Mouse (Mus musculus): ENCODE measurements around the gene Yipf4. TPM values are rescaled to one million over a fixed set of nuclear protein-coding genes. Genes with fewer than 3 reads are reported as not detected.

Yipf4 gene
- polyA plus RNA-seq (2012): 7.8 and 10.0 TPM in 2 replicates

DNA sequence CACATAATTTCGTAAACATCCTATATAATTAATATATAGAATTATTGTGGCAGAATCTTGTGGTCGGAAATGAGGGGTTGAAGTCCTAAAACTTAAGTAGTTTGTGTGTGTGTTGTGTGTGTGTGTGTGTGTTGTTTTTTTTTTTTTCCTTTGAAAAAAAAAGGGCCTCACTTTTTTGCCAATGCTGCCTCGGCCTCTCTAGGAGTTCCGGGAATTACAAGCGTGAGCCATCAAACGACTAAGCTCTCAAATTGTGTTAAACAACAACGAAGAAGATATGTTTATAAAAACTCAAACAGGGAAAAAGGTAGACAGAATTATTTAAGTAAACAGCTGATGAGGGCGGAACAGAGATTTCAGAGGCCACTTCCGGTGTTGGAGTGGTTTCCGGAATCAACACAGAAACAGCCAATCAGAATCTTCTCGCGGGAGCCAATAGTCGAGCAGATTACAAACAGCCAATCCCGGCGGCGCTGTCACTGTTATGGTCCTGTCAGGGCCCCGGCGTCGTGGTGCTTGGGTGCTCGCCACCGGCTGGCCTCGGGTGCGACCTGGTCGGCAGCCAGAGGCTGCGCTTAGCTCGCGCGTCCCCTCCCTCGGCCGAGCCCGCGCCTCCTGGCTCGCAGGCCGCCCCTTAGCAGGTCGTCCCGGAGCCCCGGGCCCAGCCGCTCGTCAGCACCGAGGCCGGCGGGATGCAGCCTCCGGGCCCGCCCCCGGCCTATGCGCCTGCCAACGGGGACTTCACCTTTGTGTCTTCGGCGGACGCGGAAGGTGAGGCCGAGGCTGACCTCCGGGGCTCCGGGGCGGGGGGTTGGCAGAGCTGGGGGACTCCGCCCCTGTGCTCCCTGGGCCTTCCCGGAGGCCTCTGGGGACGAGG lies at the start of gene Yipf4:
Gene Yipf4, plus strand, starts transcription at position 470 of the 877 bp plus-strand sequence.
- H3K36me3 ChIP-seq (ENCODE audit: control insufficient read depth): peaks cover 28% of the 10 kb centered on the region
- peaks cover 10% of the 10 kb centered on the region for H3K27me3 ChIP-seq (ENCODE audit: control insufficient read depth)
- no peaks in the 10 kb centered on the region for H3K9me3 ChIP-seq (ENCODE audit: control insufficient read depth, low read length)
- H3K4me1 ChIP-seq (ENCODE audit: control insufficient read depth): peaks cover 16% of the 10 kb centered on the region
- peak within 1 kb of the TSS; percentile 97 for H3K4me3 ChIP-seq (replicated peaks)
- no peak for TF ChIP-seq GATA1 (IDR thresholded peaks at IDR 0.05; ENCODE audit: low read length)
- no peak for TF ChIP-seq TAL1 (IDR thresholded peaks at IDR 0.05; ENCODE audit: low read length)

DNA sequence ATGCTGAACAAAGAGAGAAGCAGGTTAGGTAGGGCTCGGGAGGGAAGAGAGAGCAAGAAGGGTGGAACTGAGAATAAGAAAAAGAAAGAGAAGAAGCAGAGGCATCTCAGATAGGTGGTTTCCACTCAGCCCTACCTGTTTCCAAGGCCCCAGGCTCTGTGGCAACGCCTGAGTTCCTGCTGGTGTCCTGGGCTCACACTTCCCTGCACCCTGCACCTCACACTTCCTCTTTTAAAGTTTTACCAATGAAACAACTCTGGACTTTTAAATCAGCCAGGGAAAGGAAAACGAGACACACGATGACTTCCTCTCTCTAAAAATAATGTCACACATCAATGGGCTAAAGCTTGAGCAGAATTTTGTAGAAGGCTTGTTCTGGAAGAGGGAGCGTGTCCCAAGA lies 48.8 kb upstream of the Yipf4 start:
- Histone ChIP-seq H3K9me3 (ENCODE audit: control insufficient read depth, low read length) (no peaks in the 10 kb centered on the region), H3K4me3 (replicated peaks) (no peak overlapping the region), H3K4me1 (ENCODE audit: control insufficient read depth) (no peaks in the 10 kb centered on the region), H3K36me3 (ENCODE audit: control insufficient read depth) (no peaks in the 10 kb centered on the region), H3K27me3 (ENCODE audit: control insufficient read depth) (no peaks in the 10 kb centered on the region)
- TF ChIP-seq TAL1 (IDR thresholded peaks at IDR 0.05; ENCODE audit: low read length) (no peak), GATA1 (IDR thresholded peaks at IDR 0.05; ENCODE audit: low read length) (no peak)

DNA sequence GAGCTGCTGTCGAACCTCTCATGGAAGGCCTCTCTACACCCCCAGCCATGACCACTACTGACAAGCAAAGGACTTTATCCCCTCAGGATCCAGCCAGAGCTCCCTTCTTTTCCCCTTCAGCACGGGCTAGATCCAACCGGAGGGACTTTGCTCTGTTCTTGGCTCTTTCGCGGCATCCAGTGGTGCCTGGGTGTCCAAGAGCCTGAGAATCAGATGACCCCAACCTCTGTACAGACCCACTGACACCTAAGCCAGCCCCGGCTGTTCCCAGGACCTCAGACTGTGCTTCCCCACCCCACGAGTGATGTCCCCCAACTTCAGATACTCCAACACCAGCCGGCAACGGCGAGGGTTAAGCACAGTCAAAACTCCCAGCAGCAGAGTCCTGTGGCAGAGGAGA lies 39.5 kb upstream of the Yipf4 start:
- Histone ChIP-seq H3K4me1 (ENCODE audit: control insufficient read depth) (no peaks in the 10 kb centered on the region), H3K36me3 (ENCODE audit: control insufficient read depth) (no peaks in the 10 kb centered on the region), H3K27me3 (ENCODE audit: control insufficient read depth) (no peaks in the 10 kb centered on the region), H3K4me3 (replicated peaks) (no peak overlapping the region), H3K9me3 (ENCODE audit: control insufficient read depth, low read length) (no peaks in the 10 kb centered on the region)
- no peak for TF ChIP-seq TAL1 (IDR thresholded peaks at IDR 0.05; ENCODE audit: low read length)
- no peak for TF ChIP-seq GATA1 (IDR thresholded peaks at IDR 0.05; ENCODE audit: low read length)

DNA sequence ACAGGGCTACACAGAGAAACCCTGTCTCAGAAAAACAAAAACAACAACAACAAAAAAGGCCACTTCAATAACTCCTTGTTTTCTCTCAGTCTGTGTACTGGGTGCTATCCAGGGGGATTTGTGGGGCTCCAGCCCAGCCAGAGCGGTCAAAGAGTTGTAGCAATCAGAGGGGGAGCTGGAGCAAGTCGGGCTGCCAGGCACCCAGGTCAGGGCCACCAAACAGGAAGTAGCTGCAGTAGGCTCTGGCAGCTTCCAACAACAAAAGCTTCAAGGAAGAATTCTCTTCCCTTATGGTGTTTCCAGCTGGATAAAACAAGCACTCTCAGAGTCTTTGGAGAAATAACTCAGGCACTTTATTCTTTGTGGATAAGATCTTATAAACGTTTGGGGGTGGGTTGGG lies 35.4 kb upstream of the Yipf4 start:
- Histone ChIP-seq H3K4me1 (ENCODE audit: control insufficient read depth) (no peaks in the 10 kb centered on the region), H3K9me3 (ENCODE audit: control insufficient read depth, low read length) (no peaks in the 10 kb centered on the region)

DNA sequence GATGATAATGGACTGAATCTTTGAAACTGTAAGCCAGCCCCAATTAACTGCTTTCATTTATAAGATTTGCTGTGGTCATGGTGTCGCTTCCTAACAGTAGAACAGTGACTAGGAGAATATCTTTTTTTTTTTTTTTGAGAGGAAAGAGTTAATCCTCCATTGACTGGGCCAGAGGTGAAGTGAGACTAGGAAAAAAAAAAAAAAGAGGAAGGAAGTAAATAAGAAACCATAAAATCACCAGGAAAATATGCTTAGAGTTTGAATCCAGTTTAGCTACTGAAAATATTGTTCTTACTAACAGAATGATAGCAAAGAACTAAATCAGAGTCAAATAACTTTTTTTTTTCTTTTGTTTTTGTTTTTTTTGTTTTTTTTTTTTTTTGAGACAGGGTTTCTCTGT lies 34.6 kb upstream of the Yipf4 start:
- no peaks in the 10 kb centered on the region for H3K9me3 ChIP-seq (ENCODE audit: control insufficient read depth, low read length)
- H3K4me3 ChIP-seq (replicated peaks): no peak overlapping the region
- TF ChIP-seq TAL1 (IDR thresholded peaks at IDR 0.05; ENCODE audit: low read length): no peak
- TF ChIP-seq GATA1 (IDR thresholded peaks at IDR 0.05; ENCODE audit: low read length): no peak
- no peaks in the 10 kb centered on the region for H3K4me1 ChIP-seq (ENCODE audit: control insufficient read depth)
- no peaks in the 10 kb centered on the region for H3K36me3 ChIP-seq (ENCODE audit: control insufficient read depth)
- H3K27me3 ChIP-seq (ENCODE audit: control insufficient read depth): no peaks in the 10 kb centered on the region

More for the DNA sequence above, 35.4 kb upstream of the Yipf4 start:
- H3K36me3 ChIP-seq (ENCODE audit: control insufficient read depth): no peaks in the 10 kb centered on the region
- H3K27me3 ChIP-seq (ENCODE audit: control insufficient read depth): no peaks in the 10 kb centered on the region
- TF ChIP-seq TAL1 (IDR thresholded peaks at IDR 0.05; ENCODE audit: low read length) (no peak), GATA1 (IDR thresholded peaks at IDR 0.05; ENCODE audit: low read length) (no peak)
- no peak overlapping the region for H3K4me3 ChIP-seq (replicated peaks)

DNA sequence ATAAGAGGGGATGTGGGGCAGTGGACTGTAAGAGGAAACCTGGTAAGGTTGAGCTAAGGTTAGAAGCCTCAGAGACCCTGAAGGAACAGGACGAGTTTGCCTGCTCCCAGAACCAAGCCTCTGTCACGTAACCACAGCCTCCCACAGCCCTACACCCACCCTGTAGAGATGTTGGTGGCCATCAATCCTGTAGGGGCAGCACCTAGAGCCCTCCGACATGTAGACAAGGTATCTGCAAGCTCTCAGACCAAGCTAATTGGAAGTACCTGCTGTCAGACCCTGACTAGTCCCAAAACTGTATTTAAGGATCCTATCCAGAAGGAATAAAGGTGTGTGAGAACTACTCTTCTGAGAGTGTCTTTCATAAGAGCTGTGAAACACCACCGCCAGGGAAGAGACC lies 33.9 kb upstream of the Yipf4 start:
- H3K4me3 ChIP-seq (replicated peaks): no peak overlapping the region

DNA sequence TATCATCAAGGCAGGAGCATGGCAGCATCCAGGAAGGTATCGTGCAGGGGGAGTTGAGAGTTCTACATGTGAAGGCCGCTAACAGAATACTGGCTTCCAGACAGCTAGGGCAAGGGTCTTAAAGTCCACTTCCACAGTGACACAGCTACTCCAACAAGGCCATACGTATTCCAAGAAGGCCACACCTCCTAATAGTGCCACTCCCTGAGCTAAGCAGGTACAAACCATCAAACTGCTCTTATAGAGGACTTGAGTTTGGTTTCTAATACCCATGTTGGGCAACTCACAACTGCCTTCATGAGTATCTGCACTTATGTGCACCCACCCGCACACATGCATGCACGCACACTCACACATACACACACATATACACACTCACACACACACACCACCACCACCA lies 32.5 kb upstream of the Yipf4 start:
- no peak for TF ChIP-seq TAL1 (IDR thresholded peaks at IDR 0.05; ENCODE audit: low read length)
- no peak for TF ChIP-seq GATA1 (IDR thresholded peaks at IDR 0.05; ENCODE audit: low read length)
- Histone ChIP-seq H3K36me3 (ENCODE audit: control insufficient read depth) (no peaks in the 10 kb centered on the region), H3K4me3 (replicated peaks) (no peak overlapping the region)

More for the DNA sequence above, 33.9 kb upstream of the Yipf4 start:
- TF ChIP-seq GATA1 (IDR thresholded peaks at IDR 0.05; ENCODE audit: low read length) (no peak), TAL1 (IDR thresholded peaks at IDR 0.05; ENCODE audit: low read length) (no peak)
- Histone ChIP-seq H3K27me3 (ENCODE audit: control insufficient read depth) (no peaks in the 10 kb centered on the region), H3K4me1 (ENCODE audit: control insufficient read depth) (no peaks in the 10 kb centered on the region), H3K36me3 (ENCODE audit: control insufficient read depth) (no peaks in the 10 kb centered on the region), H3K9me3 (ENCODE audit: control insufficient read depth, low read length) (no peaks in the 10 kb centered on the region)

DNA sequence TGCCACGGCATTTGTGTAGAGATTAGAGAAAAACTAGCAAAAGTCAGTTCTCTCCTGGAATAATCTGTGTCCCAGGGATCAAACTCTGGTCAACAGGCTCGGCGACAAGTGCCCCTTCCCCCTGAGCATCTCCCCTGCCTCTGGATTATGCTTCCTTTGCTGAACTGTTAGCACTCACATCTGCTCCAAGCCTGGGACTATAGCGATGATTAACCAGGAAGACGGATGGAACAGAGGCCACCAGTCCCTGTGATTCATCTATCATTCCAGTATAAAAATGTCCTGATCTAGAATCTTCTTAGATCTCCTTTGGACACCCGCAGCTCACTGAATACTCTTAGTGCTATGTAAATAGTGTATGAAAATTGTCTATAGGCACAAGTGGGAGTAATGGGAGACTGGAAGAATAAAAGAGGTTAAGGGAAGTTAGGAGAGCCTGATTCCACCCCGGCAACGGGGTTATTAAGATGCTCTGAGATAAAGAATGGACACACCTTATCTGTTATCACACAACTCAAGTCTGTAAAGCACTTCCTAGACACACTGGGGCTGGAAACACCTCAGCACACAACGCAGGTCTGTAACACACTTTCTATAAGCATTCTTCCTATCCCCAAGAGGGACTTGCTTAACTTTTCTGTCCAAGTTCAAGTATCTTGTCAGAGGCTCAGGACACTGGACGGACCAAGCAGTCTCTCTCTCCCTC lies 31.2 kb upstream of the Yipf4 start:
- Histone ChIP-seq H3K4me1 (ENCODE audit: control insufficient read depth) (no peaks in the 10 kb centered on the region), H3K4me3 (replicated peaks) (no peak overlapping the region)
- no peak for TF ChIP-seq TAL1 (IDR thresholded peaks at IDR 0.05; ENCODE audit: low read length)
- TF ChIP-seq GATA1 (IDR thresholded peaks at IDR 0.05; ENCODE audit: low read length): no peak

More for the DNA sequence above, 32.5 kb upstream of the Yipf4 start:
- no peaks in the 10 kb centered on the region for H3K9me3 ChIP-seq (ENCODE audit: control insufficient read depth, low read length)
- no peaks in the 10 kb centered on the region for H3K27me3 ChIP-seq (ENCODE audit: control insufficient read depth)
- H3K4me1 ChIP-seq (ENCODE audit: control insufficient read depth): no peaks in the 10 kb centered on the region

DNA sequence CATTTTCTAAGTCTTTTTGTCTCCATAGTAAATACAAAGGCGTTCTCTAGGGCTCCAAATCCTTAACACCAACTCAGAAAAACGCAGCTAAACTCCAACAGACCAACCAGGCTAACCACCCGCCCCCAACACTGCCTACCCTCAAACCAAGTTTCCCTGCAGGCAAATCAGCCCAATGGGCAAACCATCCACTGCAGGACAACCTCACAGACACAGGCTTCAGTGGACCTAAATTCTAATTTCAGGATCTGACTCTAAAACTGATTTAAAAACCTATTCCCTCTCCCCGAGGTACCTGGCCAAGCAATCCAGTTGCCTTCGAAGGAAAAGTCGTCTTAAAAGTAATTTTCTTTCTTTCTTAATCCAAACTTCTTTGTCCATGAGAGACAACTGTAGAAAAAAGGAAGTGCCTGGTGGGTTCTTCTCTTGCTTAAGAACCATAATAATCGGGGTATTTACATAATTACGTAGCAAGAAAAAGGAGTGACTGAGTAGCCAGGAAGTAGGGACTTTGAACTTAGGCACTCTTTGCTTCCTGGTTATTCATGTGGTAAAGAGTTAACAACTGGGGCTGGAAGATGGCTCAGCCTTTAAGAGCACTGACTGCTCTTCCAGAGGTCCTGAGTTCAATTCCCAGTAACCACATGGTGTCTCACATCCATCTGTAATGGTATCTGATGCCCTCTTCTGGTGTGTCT lies 30.4 kb upstream of the Yipf4 start, which contains the start of gene Nlrc4:
Gene Nlrc4, minus strand, starts transcription at position 432 of the 698 bp plus-strand sequence.
- H3K9me3 ChIP-seq (ENCODE audit: control insufficient read depth, low read length): no peaks in the 10 kb centered on the region
- TF ChIP-seq TAL1 (IDR thresholded peaks at IDR 0.05; ENCODE audit: low read length): no peak
- TF ChIP-seq GATA1 (IDR thresholded peaks at IDR 0.05; ENCODE audit: low read length): no peak
- no peaks in the 10 kb centered on the region for H3K27me3 ChIP-seq (ENCODE audit: control insufficient read depth)
- H3K4me1 ChIP-seq (ENCODE audit: control insufficient read depth): no peaks in the 10 kb centered on the region
- no peaks in the 10 kb centered on the region for H3K36me3 ChIP-seq (ENCODE audit: control insufficient read depth)
- no peak within 1 kb of the TSS for H3K4me3 ChIP-seq (replicated peaks)

More for the DNA sequence above, 31.2 kb upstream of the Yipf4 start:
- H3K9me3 ChIP-seq (ENCODE audit: control insufficient read depth, low read length): no peaks in the 10 kb centered on the region
- H3K36me3 ChIP-seq (ENCODE audit: control insufficient read depth): no peaks in the 10 kb centered on the region
- no peaks in the 10 kb centered on the region for H3K27me3 ChIP-seq (ENCODE audit: control insufficient read depth)
